Mouse (Mus musculus) ovary, postnatal 36 days (tissue): ENCODE measurements at regions not wholly inside any gene's neighbourhood (a gene's known extent, or its start where the extent isn't known, plus 50 kb on each side); places are given as distances from the start of the nearest gene placed in this dataset.

Experiments
- DNase-seq: peaks from one replicate; pipeline ENCODE4 v3.0.0; 2022; ENCODE audit warnings: low spot score, mixed read lengths

DNA sequence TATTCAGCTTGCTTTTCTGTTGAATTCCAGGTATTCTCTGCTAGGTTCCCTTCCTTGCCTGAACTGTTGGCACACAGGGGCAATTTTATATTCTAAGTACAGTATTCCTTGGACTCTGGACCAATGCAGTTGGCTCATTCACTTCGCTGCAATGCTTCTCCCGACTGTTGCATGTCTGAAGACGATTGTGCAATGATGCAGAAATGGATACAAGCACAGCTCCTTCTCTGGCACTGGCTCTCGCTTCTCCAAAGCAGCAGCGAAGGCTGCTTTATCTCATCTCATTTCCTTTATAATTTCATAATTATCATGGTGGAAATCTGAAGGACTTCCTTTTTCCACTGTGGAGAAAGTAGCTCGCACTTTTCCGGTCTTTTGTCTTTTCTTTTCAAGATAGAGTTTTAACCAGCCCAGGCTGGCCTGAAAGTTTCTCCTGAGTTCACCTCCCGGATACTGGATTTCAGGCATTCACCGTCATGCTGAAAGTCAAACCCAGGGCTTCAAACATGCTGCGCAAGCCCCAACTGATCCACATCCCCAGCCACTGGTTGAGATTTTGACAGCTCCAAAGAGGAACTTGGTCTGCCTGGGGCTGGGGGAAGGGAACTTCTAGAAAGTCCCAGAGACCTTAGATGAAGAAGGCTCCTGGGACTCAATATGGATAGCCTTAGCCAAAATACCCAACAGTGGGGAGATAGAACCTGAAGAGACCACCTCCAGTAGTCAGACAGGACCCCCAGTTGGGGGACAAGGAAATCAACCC is 55.6 kb upstream of the Akirin2 start:
- no peak for DNase-seq

DNA sequence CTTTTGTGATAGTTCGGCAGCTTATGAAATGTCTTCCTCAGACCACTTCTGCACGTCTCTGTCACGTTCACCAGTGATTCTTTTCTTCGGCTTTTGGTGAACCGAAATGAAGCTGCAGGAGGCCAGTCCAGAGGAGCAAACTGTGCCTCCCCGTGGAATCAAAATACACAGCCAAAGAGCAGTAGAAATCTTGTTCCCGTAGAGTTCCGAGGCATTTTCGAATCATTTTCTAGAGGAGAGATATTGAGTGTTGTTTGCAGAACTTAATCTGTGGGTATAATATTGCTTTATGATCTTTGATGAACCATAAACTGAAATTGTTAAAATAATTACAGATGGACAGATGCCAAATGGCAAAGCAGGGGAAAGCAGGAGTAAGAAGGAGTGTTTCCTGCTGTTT is 52.4 kb upstream of the Akirin2 start:
- no peak for DNase-seq

DNA sequence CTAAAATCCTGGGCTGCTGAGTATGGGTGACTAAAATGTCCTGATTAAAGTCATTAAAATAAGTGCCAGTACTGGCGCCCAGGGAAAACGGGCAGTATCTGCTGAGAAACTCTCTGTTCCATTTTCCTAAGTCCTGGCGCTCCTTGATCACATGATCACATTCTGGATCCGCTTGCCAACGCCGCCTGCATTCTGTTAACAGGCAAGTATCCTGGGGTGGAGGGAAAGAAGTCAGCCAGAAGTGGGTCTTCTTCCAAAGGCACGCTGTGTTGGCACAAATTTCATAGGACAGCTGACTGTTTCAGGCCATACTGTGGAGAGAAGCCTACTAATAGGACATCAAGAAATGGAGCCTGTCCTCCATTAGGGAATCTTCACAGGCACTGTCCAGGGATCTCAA is 52.0 kb upstream of the Akirin2 start:
- no peak for DNase-seq

DNA sequence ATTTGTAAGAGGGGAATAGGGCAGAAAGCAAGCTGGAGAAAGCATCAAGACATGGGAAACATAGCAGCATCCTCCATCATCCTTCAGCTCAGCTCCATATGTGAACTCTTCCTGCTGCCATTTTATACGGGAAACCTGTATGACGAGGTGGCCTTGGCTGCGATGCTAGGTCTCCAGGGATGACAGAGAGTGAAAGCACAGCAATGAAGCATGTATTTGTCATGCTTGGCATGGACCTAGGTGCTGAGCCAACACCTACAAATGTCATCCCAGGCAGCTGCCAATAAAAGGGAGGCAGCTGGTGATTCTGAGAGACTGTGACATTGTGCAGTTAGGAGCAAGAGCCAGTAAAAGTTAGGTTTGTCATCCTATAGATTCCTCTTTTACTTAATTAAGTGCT is 51.0 kb upstream of the Akirin2 start:
- DNase-seq, result no peak
